Mouse (Mus musculus): Measurements from ENCODE around the gene Nudt3. TPM values are rescaled to one million over a fixed set of nuclear protein-coding genes. Genes with fewer than 3 reads are reported as not detected.
A peak's percentile ranks its signal among the peaks of the same experiment; 100 is the strongest.

Nudt3 gene
- total and polyA plus RNA-seq, 3 experiments = 79.8 to 245 (median 140) TPM

- ATAC-seq (ENCODE audit: extremely low read depth, insufficient number of reproducible peaks, low FRiP score, poor library complexity, severe bottlenecking) (peak; percentile 84), DNase-seq (ENCODE audit: low spot score) (peak; percentile 87)
- H3K4me1 ChIP-seq (ENCODE audit: insufficient read depth, low read depth, low read length) = peaks cover 81% of the 10 kb centered on the region
- H3K27me3 ChIP-seq (ENCODE audit: insufficient read depth, low read length) = no peaks in the 10 kb centered on the region
- H3K4me3 ChIP-seq (ENCODE audit: low read depth, low read length) = peak overlapping the region; percentile 60
- H3K9me3 ChIP-seq (replicated peaks) = no peaks in the 10 kb centered on the region
- H3K36me3 ChIP-seq (replicated peaks) = peaks cover 92% of the 10 kb centered on the region
- TF ChIP-seq TAL1 (conservative IDR thresholded peaks at IDR 0.05; ENCODE audit: low read depth, low read length) (peak; percentile 79), POLR2AphosphoS5 (IDR thresholded peaks at IDR 0.05; ENCODE audit: insufficient replicate concordance, low read depth, low read length) (no peak), GATA1 (IDR thresholded peaks at IDR 0.05; ENCODE audit: borderline replicate concordance, low read length) (no peak)
Observed at GRCm38 (mm10) chr17:27583185-27583894, 40.0 kb downstream of the Nudt3 start.

- TF ChIP-seq POLR2AphosphoS5 (IDR thresholded peaks at IDR 0.05; ENCODE audit: insufficient replicate concordance, low read depth, low read length) (no peak), GATA1 (IDR thresholded peaks at IDR 0.05; ENCODE audit: borderline replicate concordance, low read length) (no peak), GATA2 (IDR thresholded peaks at IDR 0.05; ENCODE audit: borderline replicate concordance, low read depth, low read length) (no peak)
- ATAC-seq (ENCODE audit: extremely low read depth, insufficient number of reproducible peaks, low FRiP score, poor library complexity, severe bottlenecking) (no peak), DNase-seq (ENCODE audit: low spot score) (no peak)
- Histone ChIP-seq H3K36me3 (replicated peaks) (peaks cover 90% of the 10 kb centered on the region), H3K4me3 (ENCODE audit: low read depth, low read length) (peak overlapping the region; percentile 30; the same call in 1 of the 2 replicates), H3K4me1 (ENCODE audit: insufficient read depth, low read depth, low read length) (peaks cover 81% of the 10 kb centered on the region), H3K27me3 (ENCODE audit: insufficient read depth, low read length) (no peaks in the 10 kb centered on the region), H3K9me3 (replicated peaks) (no peaks in the 10 kb centered on the region)
Observed at GRCm38 (mm10) chr17:27580392-27581068, 42.8 kb downstream of the Nudt3 start.

GRCm38 (mm10) chr17:27579816-27580215 lies 43.5 kb downstream of the Nudt3 start:
- Histone ChIP-seq H3K9me3 (replicated peaks) (no peaks in the 10 kb centered on the region), H3K4me3 (ENCODE audit: low read depth, low read length) (no peak overlapping the region), H3K4me1 (ENCODE audit: insufficient read depth, low read depth, low read length) (peaks cover 82% of the 10 kb centered on the region), H3K36me3 (replicated peaks) (peaks cover 90% of the 10 kb centered on the region), H3K27me3 (ENCODE audit: insufficient read depth, low read length) (no peaks in the 10 kb centered on the region)
- TF ChIP-seq TAL1 (conservative IDR thresholded peaks at IDR 0.05; ENCODE audit: low read depth, low read length) (no peak), CTCF (IDR thresholded peaks at IDR 0.05; ENCODE audit: low read depth, low read length) (no peak), GATA2 (IDR thresholded peaks at IDR 0.05; ENCODE audit: borderline replicate concordance, low read depth, low read length) (no peak), GATA1 (IDR thresholded peaks at IDR 0.05; ENCODE audit: borderline replicate concordance, low read length) (no peak), POLR2AphosphoS5 (IDR thresholded peaks at IDR 0.05; ENCODE audit: insufficient replicate concordance, low read depth, low read length) (no peak)
- no peak for ATAC-seq (ENCODE audit: extremely low read depth, insufficient number of reproducible peaks, low FRiP score, poor library complexity, severe bottlenecking)
- DNase-seq (ENCODE audit: low spot score) = no peak

GRCm38 (mm10) chr17:27578487-27578886 lies 44.8 kb downstream of the Nudt3 start:
- DNase-seq (ENCODE audit: low spot score) (no peak), ATAC-seq (ENCODE audit: extremely low read depth, insufficient number of reproducible peaks, low FRiP score, poor library complexity, severe bottlenecking) (no peak)
- H3K27me3 ChIP-seq (ENCODE audit: insufficient read depth, low read length) = no peaks in the 10 kb centered on the region
- H3K9me3 ChIP-seq (replicated peaks) = no peaks in the 10 kb centered on the region
- TF ChIP-seq GATA2 (IDR thresholded peaks at IDR 0.05; ENCODE audit: borderline replicate concordance, low read depth, low read length) (no peak), POLR2AphosphoS5 (IDR thresholded peaks at IDR 0.05; ENCODE audit: insufficient replicate concordance, low read depth, low read length) (no peak), TAL1 (conservative IDR thresholded peaks at IDR 0.05; ENCODE audit: low read depth, low read length) (no peak), GATA1 (IDR thresholded peaks at IDR 0.05; ENCODE audit: borderline replicate concordance, low read length) (no peak), CTCF (IDR thresholded peaks at IDR 0.05; ENCODE audit: low read depth, low read length) (no peak)
- H3K4me3 ChIP-seq (ENCODE audit: low read depth, low read length) = no peak overlapping the region
- peaks cover 93% of the 10 kb centered on the region for H3K36me3 ChIP-seq (replicated peaks)
- H3K4me1 ChIP-seq (ENCODE audit: insufficient read depth, low read depth, low read length) = peaks cover 82% of the 10 kb centered on the region

DNA sequence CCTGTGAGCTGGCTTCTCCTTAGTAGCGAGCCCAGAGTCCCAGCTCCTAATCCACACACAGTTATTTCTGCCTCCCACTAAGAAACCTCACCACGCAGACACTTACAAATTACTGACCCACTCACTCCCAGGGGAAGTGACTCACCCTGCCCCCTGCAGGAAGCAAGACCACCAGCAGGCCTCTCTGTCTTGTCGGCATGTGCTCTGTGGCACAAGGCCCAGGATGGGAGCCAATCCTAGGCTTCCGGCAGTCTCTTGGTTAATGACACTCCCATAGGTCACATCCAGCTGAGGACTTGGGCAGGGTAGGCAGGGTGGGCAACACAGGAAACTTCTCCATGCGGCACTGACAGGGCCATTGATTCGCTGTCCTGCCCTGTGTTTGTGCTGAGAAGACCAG lies 45.8 kb downstream of the Nudt3 start:
- DNase-seq (ENCODE audit: low spot score) (no peak), ATAC-seq (ENCODE audit: extremely low read depth, insufficient number of reproducible peaks, low FRiP score, poor library complexity, severe bottlenecking) (no peak)
- Histone ChIP-seq H3K4me1 (ENCODE audit: insufficient read depth, low read depth, low read length) (peaks cover 79% of the 10 kb centered on the region), H3K36me3 (replicated peaks) (peaks cover 89% of the 10 kb centered on the region), H3K4me3 (ENCODE audit: low read depth, low read length) (no peak overlapping the region), H3K27me3 (ENCODE audit: insufficient read depth, low read length) (no peaks in the 10 kb centered on the region), H3K9me3 (replicated peaks) (no peaks in the 10 kb centered on the region)
- TF ChIP-seq TAL1 (conservative IDR thresholded peaks at IDR 0.05; ENCODE audit: low read depth, low read length) = no peak

DNA sequence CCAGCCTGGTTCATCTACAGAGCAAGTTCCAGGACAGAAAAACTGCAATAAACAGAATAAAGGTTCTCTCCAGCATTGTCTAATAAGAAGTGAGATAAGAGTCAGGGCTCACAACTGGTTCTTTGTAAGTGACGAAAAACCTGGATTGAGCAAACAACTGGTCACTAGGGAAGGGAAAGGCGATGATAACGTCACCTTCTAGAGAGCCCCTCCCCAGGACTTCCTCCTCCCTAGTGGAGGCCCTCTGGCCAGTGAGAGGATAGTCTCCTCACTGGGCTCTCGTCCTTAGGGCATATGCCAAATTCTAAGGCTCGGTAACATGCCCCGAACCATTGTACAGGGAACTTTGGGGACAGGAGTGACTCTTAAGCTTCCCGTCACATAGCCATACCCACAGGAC lies 47.2 kb downstream of the Nudt3 start:
- H3K4me1 ChIP-seq (ENCODE audit: insufficient read depth, low read depth, low read length) = peaks cover 78% of the 10 kb centered on the region
- DNase-seq (ENCODE audit: low spot score) (no peak), ATAC-seq (ENCODE audit: extremely low read depth, insufficient number of reproducible peaks, low FRiP score, poor library complexity, severe bottlenecking) (no peak)
- H3K9me3 ChIP-seq (replicated peaks) = no peaks in the 10 kb centered on the region
- H3K4me3 ChIP-seq (ENCODE audit: low read depth, low read length) = no peak overlapping the region
- no peaks in the 10 kb centered on the region for H3K27me3 ChIP-seq (ENCODE audit: insufficient read depth, low read length)
- TF ChIP-seq GATA2 (IDR thresholded peaks at IDR 0.05; ENCODE audit: borderline replicate concordance, low read depth, low read length) = no peak
- no peak for TF ChIP-seq TAL1 (conservative IDR thresholded peaks at IDR 0.05; ENCODE audit: low read depth, low read length)
- TF ChIP-seq GATA1 (IDR thresholded peaks at IDR 0.05; ENCODE audit: borderline replicate concordance, low read length) = no peak
- no peak for TF ChIP-seq CTCF (IDR thresholded peaks at IDR 0.05; ENCODE audit: low read depth, low read length)
- no peak for TF ChIP-seq POLR2AphosphoS5 (IDR thresholded peaks at IDR 0.05; ENCODE audit: insufficient replicate concordance, low read depth, low read length)
- H3K36me3 ChIP-seq (replicated peaks) = peaks cover 82% of the 10 kb centered on the region

All from G1E (cell line).